In the genomic region with DNA sequence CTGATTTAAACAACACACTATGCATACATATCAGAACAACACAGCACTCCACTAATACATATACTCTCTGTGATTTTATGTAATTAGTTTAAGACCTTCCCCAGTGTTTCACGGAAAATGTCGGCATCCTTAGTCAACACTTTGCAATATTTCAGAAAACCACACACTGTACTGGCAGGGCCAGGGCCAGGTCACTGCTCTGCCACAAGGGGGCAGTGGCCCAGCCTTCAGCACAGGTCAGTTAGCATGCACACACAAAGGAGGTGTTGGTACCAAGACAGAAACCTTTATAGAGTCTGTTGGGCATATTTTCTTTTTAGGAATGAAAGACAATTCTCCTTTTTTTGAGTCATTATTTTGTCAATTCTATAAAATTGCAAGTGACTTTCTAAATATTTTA, we compare ENCODE assay signal across 9 mouse cellular contexts. TPM values are rescaled to one million over a fixed set of nuclear protein-coding genes. Genes with fewer than 3 reads are reported as not detected.
A peak's percentile ranks its signal among the peaks of the same experiment; 100 is the strongest.
DNase-seq lines count a peak whose midpoint lies in the region; ATAC-seq and TF ChIP-seq lines count a peak whose summit lies in the region.
"Had no signal": no experiment of that assay in that cellular context is flagged by ENCODE, and none has a peak within 500 bp of the region (broad histone marks: within the 10 kb centered on the region; RNA-seq: fewer than 3 reads in every experiment).

No protein-coding gene starts in this region.

- no peaks in the 10 kb centered on the region for H3K36me3 ChIP-seq in heart, embryonic 11.5 days (ENCODE audit: control insufficient read depth, insufficient read depth, low read length)
- no peaks in the 10 kb centered on the region for H3K36me3 ChIP-seq in ES-Bruce4 (ENCODE audit: control insufficient read depth, insufficient read depth, low read length, poor library complexity, severe bottlenecking)
- H3K36me3 ChIP-seq: embryonic facial prominence, embryonic 12.5 days had no signal

- intact Hi-C loops in heart, postnatal 25 days (cut with DNase I): no loop called here

- peak; percentile 86 for TF ChIP-seq CTCF in ES-Bruce4 (IDR thresholded peaks at IDR 0.05; ENCODE audit: low read depth, low read length)

- TF ChIP-seq POLR2A in ES-Bruce4 (IDR thresholded peaks at IDR 0.05; ENCODE audit: insufficient read depth, low read length): no peak

- no peak for TF ChIP-seq EP300 in ES-Bruce4 (IDR thresholded peaks at IDR 0.05; ENCODE audit: insufficient read depth, low read depth, low read length)

- no peak overlapping the region for H3K4me3 ChIP-seq in heart, embryonic 11.5 days (ENCODE audit: low read depth, low read length)
- no peak overlapping the region for H3K4me3 ChIP-seq in ES-Bruce4 (ENCODE audit: low read depth, low read length)
- H3K4me3 ChIP-seq: embryonic facial prominence, embryonic 12.5 days had no signal

- H3K4me1 ChIP-seq in heart, embryonic 11.5 days (ENCODE audit: control insufficient read depth, insufficient read depth, low read length): no peaks in the 10 kb centered on the region
- peaks cover 2% of the 10 kb centered on the region for H3K4me1 ChIP-seq in ES-Bruce4 (ENCODE audit: control insufficient read depth, insufficient read depth, low read length)
- H3K4me1 ChIP-seq: embryonic facial prominence, embryonic 12.5 days had no signal

- WGBS in heart, embryonic 11.5 days (ENCODE audit: insufficient replicate concordance): 61% methylated on average over 2 of the region's 2 CpGs

- no peak for DNase-seq in heart, adult 8-10 months (ENCODE audit: low spot score)
- DNase-seq in embryo, embryonic 10 days (ENCODE audit: low spot score): peak; percentile 55
- peak; percentile 17 for DNase-seq in induced T-regulatory cell, adult 2 months (ENCODE audit: low read depth)
- peak; percentile 20 for DNase-seq in thymus, postnatal 14 days
- DNase-seq in heart, postnatal 25 days (ENCODE audit: low spot score): no peak

- H3K27me3 ChIP-seq in heart, embryonic 11.5 days (ENCODE audit: control insufficient read depth, insufficient read depth, low read length): no peaks in the 10 kb centered on the region
- no peaks in the 10 kb centered on the region for H3K27me3 ChIP-seq in ES-Bruce4 (ENCODE audit: control insufficient read depth, insufficient read depth, low read length, poor library complexity, severe bottlenecking)
- H3K27me3 ChIP-seq: embryonic facial prominence, embryonic 12.5 days had no signal

- no peak overlapping the region for H3K4me2 ChIP-seq in heart, embryonic 11.5 days
- H3K4me2 ChIP-seq: embryonic facial prominence, embryonic 12.5 days had no signal

- no peak overlapping the region for H3K27ac ChIP-seq in heart, embryonic 11.5 days (ENCODE audit: low read depth, low read length)
- no peak overlapping the region for H3K27ac ChIP-seq in ES-Bruce4 (ENCODE audit: insufficient read depth, low read length)
- H3K27ac ChIP-seq: embryonic facial prominence, embryonic 12.5 days had no signal

- no peak overlapping the region for H3K9ac ChIP-seq in heart, embryonic 11.5 days (ENCODE audit: low read depth, low read length)
- no peak overlapping the region for H3K9ac ChIP-seq in ES-Bruce4 (ENCODE audit: low read depth, poor library complexity, severe bottlenecking)
- H3K9ac ChIP-seq: embryonic facial prominence, embryonic 12.5 days had no signal

- ATAC-seq in heart, embryonic 11.5 days (replicated peaks; ENCODE audit: insufficient number of reproducible peaks, low FRiP score, low TSS enrichment): 0 out of 2 replicates have a peak, but pooled peaks have one; percentile 61
- peak; percentile 98 for ATAC-seq in megakaryocyte progenitor cell, adult 5-6 weeks (replicated peaks; ENCODE audit: poor library complexity)

- H3K9me3 ChIP-seq in heart, embryonic 11.5 days (replicated peaks; ENCODE audit: control insufficient read depth, low read length): no peaks in the 10 kb centered on the region
- H3K9me3 ChIP-seq in ES-Bruce4 (replicated peaks; ENCODE audit: control insufficient read depth, insufficient read depth, low read length, poor library complexity, severe bottlenecking): no peaks in the 10 kb centered on the region
- H3K9me3 ChIP-seq: embryonic facial prominence, embryonic 12.5 days had no signal

RNA-seq across cellular contexts. Expression of a gene that starts 27.0 kb away (rescaled TPM):
- polyA plus RNA-seq in heart, embryonic 11.5 days (2014; fragmentation: Nextera tagmentation; extraction: Ambion mirVana): 30.0 and 30.8 TPM in 2 replicates
- total RNA-seq in heart, adult 8-10 months (2022): 10 to 100 TPM in 1 of 4 experiments, 1 to 10 TPM in 3; 6.4 to 10.1 (median 9.3) TPM
- 39.9 and 44.6 TPM in 2 replicates for polyA plus RNA-seq in ES-Bruce4 (2011; ENCODE audit: insufficient read depth, insufficient read length, low read depth, missing spikeins)
- total RNA-seq in megakaryocyte progenitor cell, adult 5-6 weeks (2015): 35.8 and 37.1 TPM in 2 replicates
- total RNA-seq in megakaryocyte progenitor cell, adult 5-6 weeks (2017): 37.4 and 99.7 TPM in 2 replicates
- 10 to 100 TPM; 10.3 to 10.6 TPM for total RNA-seq in heart, postnatal 25 days (2021)

RNA-seq across cellular contexts. Expression of a gene that starts 50.4 kb away (rescaled TPM):
- 0.62 and 1.5 TPM in 2 replicates for polyA plus RNA-seq in heart, embryonic 11.5 days (2014; fragmentation: Nextera tagmentation; extraction: Ambion mirVana)
- total RNA-seq in heart, adult 8-10 months (2022): 10 to 100 TPM in 3 of 4 experiments, 1 to 10 TPM in 1; 9.9 to 13.2 (median 11.5) TPM
- 2.8 and 3.4 TPM in 2 replicates for polyA plus RNA-seq in ES-Bruce4 (2011; ENCODE audit: insufficient read depth, insufficient read length, low read depth, missing spikeins)
- 0.74 and 1.8 TPM in 2 replicates for total RNA-seq in megakaryocyte progenitor cell, adult 5-6 weeks (2015)
- not detected in 2 replicates for total RNA-seq in megakaryocyte progenitor cell, adult 5-6 weeks (2017)
- total RNA-seq in heart, postnatal 25 days (2021): 1 to 10 TPM; 1.3 to 2.1 TPM

Comparison
In these comparisons a context has a peak if more than half of its experiments do, and no peak if none do; other contexts are left out.
1. DNase-seq: peak in embryo, embryonic 10 days (single experiment), induced T-regulatory cell, adult 2 months (single experiment) and thymus, postnatal 14 days (single experiment); none in heart, adult 8-10 months (single experiment) and heart, postnatal 25 days (single experiment).